Mouse (Mus musculus) adrenal gland, postnatal 14 days (tissue): Measurements from ENCODE around the gene Gm8246. TPM values are rescaled to one million over a fixed set of nuclear protein-coding genes. Genes with fewer than 3 reads are reported as not detected.
"Not testable (repeated sequence)": the region's sequence is repeated elsewhere in the genome, so short reads cannot be mapped to it uniquely, and the experiment has no call there.

Experiments used
- DNase-seq: peaks from one replicate; pipeline ENCODE4 v3.0.0; 2021; ENCODE audit warnings: mixed read lengths
- long read RNA-seq, 2 experiments: library from polyadenylated mRNA; stranded (forward); transcript quantifications; one replicate each; pipeline ENCODE4 v2.0.0; 2021
- total RNA-seq: library from RNA; stranded (reverse); gene quantifications from 2 replicates; pipeline ENCODE4 v1.2.3, GENCODE M21; 2021

The Gm8246 gene
- not detected in 2 replicates for total RNA-seq
- long read RNA-seq, experiment 1, result 0 reads
- long read RNA-seq, experiment 2, result 0 reads

- not testable (repeated sequence) for DNase-seq
Measured at GRCm38 (mm10) chr14:5477730-5478129, at the start of gene Gm8246. Gene Gm8246, minus strand, starts transcription at chr14:5477830.

GRCm38 (mm10) chr14:5501374-5501773 is 23.7 kb upstream of the Gm8246 start, which contains the start of gene Gm3488:
Gene Gm3488, plus strand, starts transcription at chr14:5501674.
- not testable (repeated sequence) for DNase-seq

GRCm38 (mm10) chr14:5483907-5484306 is 6.3 kb upstream of the Gm8246 start, which contains the start of gene Gm3187:
Gene Gm3187, plus strand, starts transcription at chr14:5484207.
- DNase-seq, result not testable (repeated sequence)

GRCm38 (mm10) chr14:5460469-5460868 is 17.2 kb downstream of the Gm8246 start:
- DNase-seq, result not testable (repeated sequence)

- DNase-seq, result not testable (repeated sequence)
Measured at GRCm38 (mm10) chr14:5455367-5455766, 22.3 kb downstream of the Gm8246 start, which contains the start of gene Gm3194. Gene Gm3194, minus strand, starts transcription at chr14:5455467.

Other genes starting within 250 kb of the Gm8246 start
- not detected in 2 replicates for gene Gm3526, start 217.2 kb downstream of the Gm8246 start, total RNA-seq
- not detected in 2 replicates for gene Gm3542, start 142.9 kb downstream of the Gm8246 start, total RNA-seq
- gene Gm3500, start 88.8 kb downstream of the Gm8246 start, total RNA-seq, result not detected in 2 replicates
- gene Gm3194, start 22.4 kb downstream of the Gm8246 start, total RNA-seq, result 1.6 TPM in 1 of 2 replicates, not detected in the other
- not detected in 2 replicates for gene Gm3187, start 6.4 kb upstream of the Gm8246 start, total RNA-seq
- gene Gm3488, start 23.8 kb upstream of the Gm8246 start, total RNA-seq, result 1.1 TPM in 1 of 2 replicates, not detected in the other
- not detected in 2 replicates for gene Gm3532, start 60.7 kb upstream of the Gm8246 start, total RNA-seq
- gene Gm8265, start 155.2 kb upstream of the Gm8246 start, total RNA-seq, result not detected in 2 replicates
- gene Gm9603, start 209.6 kb upstream of the Gm8246 start, total RNA-seq, result not detected in 2 replicates